Mouse (Mus musculus) CD8-positive naive resting alpha-beta T cell, adult 57 days (primary cell): ENCODE results near the gene 4932438H23Rik. TPM values are rescaled to one million over a fixed set of nuclear protein-coding genes. Genes with fewer than 3 reads are reported as not detected.

Experiments used
- total RNA-seq: library from RNA; stranded (reverse); gene quantifications from one replicate; pipeline ENCODE4 v1.2.4, GENCODE M21; 2023

4932438H23Rik gene
- total RNA-seq, result not detected

DNA sequence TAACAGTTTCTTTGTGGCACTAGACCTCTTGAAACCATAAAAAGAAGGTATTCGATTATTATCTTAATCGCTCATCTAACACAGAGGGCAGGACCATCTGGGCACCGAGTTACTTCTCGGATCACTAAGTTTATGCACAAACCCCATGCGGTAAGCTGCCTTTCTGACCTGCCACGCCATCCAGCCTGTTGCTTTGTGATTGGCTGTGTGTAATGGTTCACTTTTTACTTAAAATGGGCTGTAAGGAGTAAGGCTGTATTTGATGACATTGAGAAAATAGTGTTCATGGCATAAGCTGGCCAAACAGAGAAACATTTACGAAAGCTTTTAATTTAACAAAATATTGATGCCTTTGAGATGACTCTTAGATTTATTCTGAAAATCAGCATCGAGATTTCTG is at the start of gene 4932438H23Rik:
TSS of gene 4932438H23Rik (minus strand) at position 101 of the 400 bp plus-strand sequence.

DNA sequence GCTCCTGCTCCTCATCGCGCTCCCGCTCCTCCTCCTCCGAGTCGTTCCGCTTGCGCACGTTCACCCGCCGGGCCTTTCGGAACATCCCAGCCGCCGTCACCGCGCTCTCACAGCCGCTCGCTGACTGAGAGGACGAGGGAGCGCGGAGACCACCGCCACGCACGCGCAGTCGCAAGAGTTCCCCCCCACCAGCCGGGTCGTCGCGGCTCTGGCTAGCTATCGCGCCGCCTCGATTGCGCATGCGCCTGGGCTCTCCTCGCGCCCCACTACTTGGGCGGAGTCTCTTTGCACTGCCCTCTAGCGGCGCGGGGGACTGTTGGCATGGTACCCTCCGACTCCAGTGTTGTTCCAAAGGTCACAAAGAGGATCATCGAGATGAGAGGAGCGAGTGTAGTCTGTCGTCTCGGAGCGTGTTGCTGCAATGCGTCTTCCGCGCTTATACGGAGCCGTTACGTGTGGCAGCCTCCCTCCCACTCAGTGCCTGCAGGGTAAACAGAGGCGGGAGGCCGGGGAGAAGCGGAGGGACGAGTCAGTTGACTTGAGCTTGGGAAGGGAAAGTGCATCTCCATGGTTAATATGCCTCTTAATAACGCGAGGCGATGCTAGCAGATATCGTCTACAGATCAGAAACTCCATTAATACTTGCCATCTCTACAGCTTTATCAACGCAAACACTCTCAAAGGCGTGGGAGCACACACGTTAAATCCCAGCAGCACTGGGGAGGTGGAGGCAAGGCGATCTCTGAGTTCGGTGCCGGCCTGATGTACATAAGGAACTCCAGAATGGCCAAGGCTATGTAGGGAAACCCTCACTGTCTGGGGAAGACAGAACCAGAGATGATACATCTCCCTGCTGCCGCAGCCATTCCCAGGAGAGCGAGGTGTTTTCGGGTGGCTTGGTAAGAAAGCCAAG is 50.4 kb downstream of the 4932438H23Rik start, which contains the start of gene Paxbp1:
TSS of gene Paxbp1 (minus strand) at position 274 of the 913 bp plus-strand sequence.

DNA sequence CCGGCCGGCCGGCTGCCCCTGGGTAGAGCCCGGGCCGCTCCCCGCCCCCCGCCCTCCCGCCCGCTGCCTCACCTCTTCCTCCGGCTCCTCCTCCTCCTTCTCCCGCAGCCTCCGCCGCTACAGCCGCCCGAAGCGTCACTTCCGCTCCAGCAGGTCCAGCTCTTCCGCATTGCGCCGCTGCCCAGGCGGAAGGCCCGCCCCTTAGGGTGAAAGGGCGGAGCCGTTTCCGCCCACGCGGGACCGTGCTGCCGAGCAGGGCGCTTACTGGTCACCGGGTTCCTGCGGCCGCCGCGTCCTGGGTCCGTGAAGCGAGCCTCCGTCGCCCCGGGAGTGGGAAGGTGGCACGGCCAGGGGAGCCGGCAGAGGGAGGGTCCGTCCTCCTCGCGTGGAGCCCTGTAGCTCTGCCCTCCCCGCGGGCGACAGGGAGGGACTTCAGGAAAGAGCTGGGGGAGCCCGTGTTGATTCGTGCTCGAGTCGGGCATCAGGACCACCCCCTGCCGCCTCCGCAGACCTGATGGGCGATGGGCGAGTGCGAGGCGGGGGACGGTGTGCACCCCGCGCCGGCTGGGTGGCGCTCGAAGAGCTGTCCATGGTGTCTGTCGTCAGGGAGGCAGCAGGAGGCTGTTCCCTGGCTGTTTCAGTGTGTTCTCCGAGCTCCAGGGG is 83.8 kb downstream of the 4932438H23Rik start, which contains the start of gene Synj1:
TSS of gene Synj1 (minus strand) at position 288 of the 663 bp plus-strand sequence.

Other genes with a start within 250 kb of the 4932438H23Rik start
- gene Cfap298, start 160.0 kb downstream of the 4932438H23Rik start, total RNA-seq, result 14.0 TPM
- gene Synj1, start 83.8 kb downstream of the 4932438H23Rik start, total RNA-seq, result 62.2 TPM
- 126 TPM for gene Paxbp1, start 50.6 kb downstream of the 4932438H23Rik start, total RNA-seq
- gene Olig2, start 130.3 kb upstream of the 4932438H23Rik start, total RNA-seq, result not detected
- not detected for gene Olig1, start 174.7 kb upstream of the 4932438H23Rik start, total RNA-seq